Mouse (Mus musculus) heart, adult 2 months (tissue): ENCODE results near the gene Gfi1b. TPM values are rescaled to one million over a fixed set of nuclear protein-coding genes. Genes with fewer than 3 reads are reported as not detected.

Source experiments
- DNase-seq, 2 experiments: peaks; one replicate each; pipeline ENCODE4 v3.0.0; 2021
- H3K27ac ChIP-seq: fragments of 200-600 bp; 2 replicates; pipeline ENCODE4 v1.8.1; 2022
- H3K27me3 ChIP-seq: fragments of 200-500 bp; 2 replicates; pipeline ENCODE4 v1.6.1; 2012; ENCODE audit warnings: mild to moderate bottlenecking, low read length, inconsistent platforms, mixed read lengths; ENCODE audit not compliant: control insufficient read depth, insufficient read depth
- H3K36me3 ChIP-seq: fragments of 200-500 bp; 2 replicates; pipeline ENCODE4 v1.6.1; 2012; ENCODE audit warnings: low read length, inconsistent platforms; ENCODE audit not compliant: control insufficient read depth, insufficient read depth
- H3K4me1 ChIP-seq: fragments of 200-500 bp; 2 replicates; pipeline ENCODE4 v1.6.1; 2011; ENCODE audit warnings: low read length; ENCODE audit not compliant: control insufficient read depth, insufficient read depth
- H3K4me3 ChIP-seq: fragments of 200-600 bp; 2 replicates; pipeline ENCODE4 v1.8.1; 2022
- H3K79me2 ChIP-seq: fragments of 200-500 bp; replicated peaks from 2 replicates; pipeline ENCODE4 v1.6.1; 2012; ENCODE audit warnings: mild to moderate bottlenecking, inconsistent platforms, low read length, moderate library complexity, mixed read lengths; ENCODE audit not compliant: control insufficient read depth, insufficient read depth
- H3K9ac ChIP-seq: fragments of 200-500 bp; 2 replicates; pipeline ENCODE4 v1.6.1; 2012; ENCODE audit warnings: low read depth, mild to moderate bottlenecking, control low read depth, inconsistent platforms, low read length, mixed read lengths
- CTCF ChIP-seq: fragments of 200-600 bp; IDR thresholded peaks from 2 replicates; pipeline ENCODE4 v1.8.1; 2022; ENCODE audit warnings: antibody characterized with exemption, mild to moderate bottlenecking, moderate library complexity
- EP300 ChIP-seq: fragments of 200-500 bp; IDR thresholded peaks from 2 replicates; pipeline ENCODE4 v1.6.1; 2011; ENCODE audit warnings: low read depth, low read length, control low read depth; ENCODE audit not compliant: insufficient read depth
- POLR2A ChIP-seq: fragments of 200-500 bp; IDR thresholded peaks from 2 replicates; pipeline ENCODE4 v1.6.1; 2011; ENCODE audit warnings: mild to moderate bottlenecking, low read depth, low read length, control low read depth; ENCODE audit not compliant: insufficient read depth
- WGBS: fragments of 180-500 bp; shearing (Covaris S2); methylation state at CpG from one replicate; pipeline ENCODE4 v1.1.7; 2018; 5-methylcytosine and 5-hydroxymethylcytosine counted together
- intact Hi-C: fragments of 180-260 bp; cut with DNase I; formaldehyde crosslinking; loops from one replicate; pipeline ENCODE4 v1.15.1; 2025
- polyA plus RNA-seq: library from polyadenylated mRNA; depleted of rRNA; stranded (reverse); fragments of >200 nt; gene quantifications from 2 replicates; pipeline ENCODE4 v1.2.3, GENCODE M21; 2012
- total RNA-seq, 2 experiments: library from RNA; stranded (reverse); gene quantifications; 2 replicates each; pipeline ENCODE4 v1.2.3; 2021

The Gfi1b gene
- total and polyA plus RNA-seq, 3 experiments, result 0.12 TPM; not detected in 2

GRCm38 (mm10) chr2:28588574-28588973, 33.2 kb downstream of the Gfi1b start:
- 33% methylated on average over 1 of the region's 1 CpGs for WGBS

GRCm38 (mm10) chr2:28585730-28586129, 36.1 kb downstream of the Gfi1b start:
- Histone ChIP-seq H3K9ac (no peak overlapping the region), H3K4me1 (no peaks in the 10 kb centered on the region), H3K27me3 (no peaks in the 10 kb centered on the region), H3K27ac (no peak overlapping the region), H3K79me2 (no peaks in the 10 kb centered on the region), H3K36me3 (no peaks in the 10 kb centered on the region), H3K4me3 (no peak overlapping the region)
- no peak for DNase-seq
- intact Hi-C loops, result loop anchor here (1.0 to 5.0 kb wide), 2 partner anchors 57 to 71 kb away; partner anchors contain the start of gene Tsc1
- TF ChIP-seq EP300 (no peak), POLR2A (no peak), CTCF (no peak)
- 38% methylated on average over 2 of the region's 2 CpGs for WGBS

More at GRCm38 (mm10) chr2:28588574-28588973, 33.2 kb downstream of the Gfi1b start:
- H3K4me3 ChIP-seq, result no peak overlapping the region
- no peak overlapping the region for H3K9ac ChIP-seq
- DNase-seq, result no peak
- no peaks in the 10 kb centered on the region for H3K36me3 ChIP-seq
- H3K27ac ChIP-seq, result no peak overlapping the region
- H3K27me3 ChIP-seq, result no peaks in the 10 kb centered on the region
- no peaks in the 10 kb centered on the region for H3K4me1 ChIP-seq
- intact Hi-C loops, result loop anchor here (5.0 kb wide), 1 partner anchor 54 kb away; the partner anchor contains the start of gene Tsc1
- TF ChIP-seq POLR2A, result no peak
- no peaks in the 10 kb centered on the region for H3K79me2 ChIP-seq

DNA sequence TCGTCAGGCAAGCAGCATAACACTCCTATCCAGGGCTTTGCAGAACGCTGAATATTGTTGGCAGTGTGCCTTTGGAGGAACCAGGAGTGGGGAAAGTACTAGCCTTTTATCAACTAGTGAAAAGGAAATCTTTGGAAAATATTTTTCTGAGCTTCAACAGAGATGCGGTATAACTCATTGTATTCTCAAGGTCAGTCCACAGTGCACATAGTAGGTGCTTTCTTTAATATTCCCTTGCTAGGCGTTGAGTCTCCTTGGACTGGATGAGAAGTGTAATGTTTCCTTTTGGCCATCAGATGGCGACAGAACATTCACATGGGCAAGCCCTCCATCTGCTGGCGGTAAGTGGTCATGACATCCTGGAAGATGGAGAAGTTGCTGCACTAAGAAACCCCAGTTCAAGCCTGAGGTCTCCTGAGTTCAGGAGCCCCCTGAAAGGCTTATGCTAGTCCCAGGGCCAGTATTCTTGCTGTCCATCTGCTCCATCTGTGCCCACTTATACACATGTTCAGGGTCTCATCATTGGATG, 36.7 kb downstream of the Gfi1b start:
- peak; percentile 75 to 81 for DNase-seq
- no peaks in the 10 kb centered on the region for H3K79me2 ChIP-seq
- no peak overlapping the region for H3K9ac ChIP-seq
- TF ChIP-seq CTCF, result peak; percentile 100
- TF ChIP-seq EP300, result peak; percentile 99
- no peak for TF ChIP-seq POLR2A
- H3K27ac ChIP-seq, result no peak overlapping the region
- no peaks in the 10 kb centered on the region for H3K36me3 ChIP-seq
- H3K4me1 ChIP-seq, result no peaks in the 10 kb centered on the region
- H3K4me3 ChIP-seq, result no peak overlapping the region
- 11% methylated on average over 6 of the region's 6 CpGs for WGBS
- H3K27me3 ChIP-seq, result no peaks in the 10 kb centered on the region
- intact Hi-C loops, result loop anchor here (1.0 to 5.0 kb wide), 2 partner anchors 57 to 71 kb away; partner anchors contain the start of gene Tsc1

DNA sequence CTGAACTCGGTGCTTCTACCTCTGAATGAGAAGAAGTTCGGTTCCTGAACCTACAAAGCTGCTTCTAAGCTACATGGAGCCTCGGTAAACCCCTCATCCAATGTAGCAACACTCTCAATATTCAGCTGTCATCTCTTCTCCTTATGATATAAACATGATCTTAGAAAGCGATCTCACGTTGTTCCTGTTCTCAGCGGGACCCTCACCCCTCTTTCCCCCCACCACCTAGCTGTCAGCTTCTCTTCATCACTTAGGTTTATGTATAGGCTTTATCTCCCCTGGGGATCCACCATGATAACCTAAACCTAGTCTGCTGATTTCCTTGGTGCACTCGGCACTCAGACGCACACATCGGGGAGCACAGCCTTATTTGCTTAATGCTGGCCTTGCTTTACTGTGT, 38.1 kb downstream of the Gfi1b start, which contains the start of gene Gtf3c5:
TSS of gene Gtf3c5 (minus strand) at position 101 of the 400 bp plus-strand sequence.
- no peak for DNase-seq
- H3K9ac ChIP-seq, result peak within 1 kb of the TSS; percentile 84
- WGBS, result 71% methylated on average over 9 of the region's 9 CpGs
- no peaks in the 10 kb centered on the region for H3K27me3 ChIP-seq
- no peaks in the 10 kb centered on the region for H3K79me2 ChIP-seq
- no peaks in the 10 kb centered on the region for H3K36me3 ChIP-seq
- H3K4me3 ChIP-seq, result peak within 1 kb of the TSS; percentile 79
- intact Hi-C loops, result no loop called here
- H3K4me1 ChIP-seq, result no peaks in the 10 kb centered on the region
- peak within 1 kb of the TSS; percentile 95 for H3K27ac ChIP-seq
- no peak for TF ChIP-seq CTCF
- no peak for TF ChIP-seq EP300
- no peak for TF ChIP-seq POLR2A

DNA sequence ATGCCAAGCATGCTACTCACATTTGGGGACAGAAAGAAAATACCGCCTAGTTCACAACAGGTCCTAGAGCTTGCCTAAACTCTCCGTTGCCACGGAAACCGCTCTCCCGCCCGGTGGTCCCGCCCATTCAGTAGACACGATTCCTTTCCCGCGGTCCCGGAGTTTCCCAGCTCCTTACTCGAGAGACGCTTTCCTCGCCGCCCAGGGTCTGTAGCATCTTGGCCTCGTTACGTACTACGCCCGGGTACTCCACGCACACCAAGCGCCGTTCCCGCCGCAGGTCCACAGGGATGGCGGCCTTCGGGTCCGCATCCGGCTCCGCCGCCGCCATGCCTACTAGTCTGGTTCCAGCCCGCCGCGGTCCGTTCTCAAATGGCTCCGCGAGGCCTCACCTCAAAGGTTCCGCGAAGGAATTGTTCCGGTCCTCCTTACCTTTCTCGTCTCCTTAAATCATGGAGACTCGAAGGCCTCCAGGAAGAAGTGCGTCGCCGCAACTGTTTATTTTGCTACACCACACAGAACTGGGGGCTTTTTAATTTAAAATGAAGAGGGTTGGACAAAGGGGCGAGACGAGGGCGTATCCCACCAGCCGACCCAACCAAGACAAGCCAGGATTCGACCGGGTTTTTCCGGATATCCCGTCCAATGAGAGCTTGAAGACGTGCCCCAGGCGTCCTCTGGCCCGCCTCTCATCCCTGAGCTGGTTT, 39.0 kb downstream of the Gfi1b start:
- Histone ChIP-seq H3K27me3 (no peaks in the 10 kb centered on the region), H3K79me2 (no peaks in the 10 kb centered on the region), H3K36me3 (no peaks in the 10 kb centered on the region), H3K27ac (peak overlapping the region; percentile 95), H3K9ac (peak overlapping the region; percentile 84), H3K4me1 (no peaks in the 10 kb centered on the region), H3K4me3 (peak overlapping the region; percentile 79)
- WGBS, result under 1% methylated on average over 56 of the region's 56 CpGs
- peak; percentile 90 to 95 for DNase-seq
- peak; percentile 54 for TF ChIP-seq POLR2A
- TF ChIP-seq EP300, result peak; percentile 49; the same call in 1 of the 2 replicates
- no peak for TF ChIP-seq CTCF
- intact Hi-C loops, result no loop called here

DNA sequence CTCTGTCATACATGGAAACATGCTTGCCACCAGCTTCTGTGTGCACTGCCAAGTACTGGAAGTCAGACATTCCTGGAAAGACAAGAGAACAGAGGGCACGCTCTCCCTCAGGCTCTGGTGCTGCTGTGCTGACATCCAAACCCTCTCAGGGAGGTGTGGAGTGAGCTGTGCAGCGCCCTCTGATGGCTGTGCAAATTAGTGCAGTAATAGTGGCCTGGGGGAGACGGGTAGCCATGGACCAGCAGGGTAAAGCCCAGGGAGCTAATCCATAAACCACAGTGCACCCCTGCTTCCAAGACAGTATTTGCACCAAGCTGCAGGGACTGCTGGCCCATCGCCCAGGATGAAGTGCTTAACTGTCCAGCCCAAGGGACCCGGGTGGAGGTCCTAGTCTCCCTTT, 43.8 kb downstream of the Gfi1b start:
- no peak overlapping the region for H3K9ac ChIP-seq
- TF ChIP-seq CTCF (peak; percentile 57), POLR2A (no peak), EP300 (no peak)
- H3K27me3 ChIP-seq, result no peaks in the 10 kb centered on the region
- 72% methylated on average over 5 of the region's 5 CpGs for WGBS
- H3K27ac ChIP-seq, result no peak overlapping the region
- intact Hi-C loops, result no loop called here
- H3K79me2 ChIP-seq, result no peaks in the 10 kb centered on the region
- no peaks in the 10 kb centered on the region for H3K36me3 ChIP-seq
- no peak for DNase-seq
- H3K4me1 ChIP-seq, result no peaks in the 10 kb centered on the region
- H3K4me3 ChIP-seq, result no peak overlapping the region
